Mouse (Mus musculus) cerebellum, adult 11 months (tissue): ENCODE results near the gene Gadl1.

Experiments
- DNase-seq: peaks from one replicate; pipeline ENCODE4 v3.0.0; 2022

Gene Gadl1

DNA sequence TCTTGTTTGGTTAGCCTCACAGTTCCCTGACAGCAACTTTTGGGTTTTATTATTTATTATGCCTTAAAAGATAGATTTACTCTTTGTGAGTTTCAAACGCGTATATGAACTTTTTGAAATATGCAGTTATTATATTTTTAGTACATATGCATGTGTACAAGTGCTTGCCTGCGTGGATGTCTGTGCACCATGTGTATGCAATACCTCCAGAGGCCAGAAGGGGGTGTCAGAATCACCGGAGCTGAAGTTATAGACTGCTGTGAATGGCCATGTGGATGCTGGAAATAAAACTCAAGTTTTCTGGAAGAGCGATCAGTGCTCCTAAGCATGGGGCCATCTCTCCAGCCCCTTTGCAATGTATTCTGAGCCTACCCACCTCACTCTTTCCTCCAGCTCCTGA lies 28.7 kb downstream of the Gadl1 start:
- DNase-seq = no peak

- DNase-seq = no peak
Observed at GRCm38 (mm10) chr9:115939420-115939819, 30.2 kb downstream of the Gadl1 start.

DNA sequence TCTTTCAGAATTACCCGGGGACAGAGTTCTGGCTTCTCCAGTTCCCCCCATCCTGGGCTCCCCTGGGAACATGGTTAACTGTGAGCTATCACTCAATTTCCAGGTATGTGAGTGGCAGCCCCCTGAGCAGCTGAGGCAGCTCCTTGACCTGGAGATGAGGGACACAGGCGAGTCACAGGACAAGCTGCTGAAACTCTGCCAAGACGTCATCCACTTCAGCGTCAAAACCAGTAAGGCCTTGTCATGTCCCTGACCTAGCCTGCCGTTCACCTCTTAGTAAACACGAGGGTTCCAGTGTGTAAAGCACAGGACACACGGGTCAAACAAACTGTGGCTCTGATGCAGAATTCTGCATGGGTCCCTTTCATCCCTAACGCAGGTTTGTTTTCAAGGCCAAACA lies 31.9 kb downstream of the Gadl1 start:
- no peak for DNase-seq

DNA sequence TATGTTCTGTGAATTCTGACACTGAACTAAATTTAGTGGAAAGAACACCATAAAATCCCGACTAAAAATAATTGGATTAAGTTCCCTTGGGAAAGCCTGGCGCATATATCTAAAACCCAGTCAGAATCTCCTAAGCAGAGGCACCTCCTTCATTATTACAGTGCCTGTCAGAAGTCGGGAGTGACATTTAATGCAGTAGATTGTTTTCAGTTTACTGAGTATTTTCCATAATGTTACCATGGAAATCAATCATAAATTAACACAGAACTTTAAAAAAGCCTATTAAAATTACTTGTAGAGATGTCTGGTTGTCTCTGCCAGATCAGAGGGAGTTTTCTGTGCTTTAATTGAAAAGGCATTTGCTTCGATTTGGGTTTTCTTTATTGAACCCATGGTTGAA lies 33.2 kb downstream of the Gadl1 start:
- no peak for DNase-seq

DNA sequence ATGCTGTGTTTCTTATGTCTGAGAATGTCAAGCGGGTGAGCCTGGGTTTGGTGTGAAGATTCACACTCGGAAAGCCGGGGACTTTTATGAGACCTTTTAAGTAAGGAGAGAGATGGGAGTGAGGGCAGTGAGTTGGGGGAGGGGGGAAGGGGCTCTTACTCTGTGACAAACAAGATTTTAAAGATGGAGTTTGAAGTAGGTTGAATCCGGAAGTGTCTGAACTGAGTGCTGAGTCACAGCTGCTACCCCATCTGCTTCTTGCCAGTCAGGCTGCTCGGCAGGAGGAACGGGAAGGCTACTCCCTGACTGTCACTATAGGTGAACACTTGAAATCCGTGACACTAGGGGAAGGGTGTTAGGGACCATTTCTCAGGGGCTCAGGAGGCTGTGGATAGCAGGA lies 33.7 kb downstream of the Gadl1 start:
- no peak for DNase-seq

DNA sequence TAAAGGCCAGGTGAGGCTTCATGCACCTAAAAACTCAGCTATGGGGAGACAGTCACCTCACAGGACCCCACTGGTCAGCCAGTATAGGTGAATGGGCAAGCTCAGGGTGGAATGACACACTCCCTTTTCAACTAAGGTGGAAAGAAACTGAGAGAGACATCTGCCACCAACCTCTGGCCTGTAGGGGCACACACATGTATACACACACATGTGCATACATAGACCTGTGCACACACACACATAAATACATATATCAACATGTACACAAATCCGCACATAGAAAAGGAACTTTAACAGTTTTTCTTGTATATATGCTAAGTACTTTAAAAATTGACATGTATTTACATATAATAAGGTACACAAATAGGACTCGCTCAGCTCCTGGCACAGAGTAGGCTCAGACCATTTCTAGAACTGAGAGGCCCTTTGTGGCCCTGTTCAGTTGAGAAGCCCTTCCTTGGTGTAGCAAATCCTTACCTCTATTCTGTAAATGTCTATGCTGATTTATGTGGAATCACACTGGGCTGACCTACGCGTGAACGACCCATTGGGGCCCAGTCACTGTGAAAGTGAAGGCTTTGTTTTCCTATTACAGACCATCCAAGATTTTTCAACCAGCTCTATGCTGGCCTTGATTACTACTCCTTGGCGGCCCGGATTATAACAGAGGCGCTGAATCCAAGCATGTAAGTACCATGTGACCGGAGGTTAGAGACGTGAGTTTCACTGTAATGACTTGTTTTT lies 34.5 kb downstream of the Gadl1 start:
- no peak for DNase-seq

DNA sequence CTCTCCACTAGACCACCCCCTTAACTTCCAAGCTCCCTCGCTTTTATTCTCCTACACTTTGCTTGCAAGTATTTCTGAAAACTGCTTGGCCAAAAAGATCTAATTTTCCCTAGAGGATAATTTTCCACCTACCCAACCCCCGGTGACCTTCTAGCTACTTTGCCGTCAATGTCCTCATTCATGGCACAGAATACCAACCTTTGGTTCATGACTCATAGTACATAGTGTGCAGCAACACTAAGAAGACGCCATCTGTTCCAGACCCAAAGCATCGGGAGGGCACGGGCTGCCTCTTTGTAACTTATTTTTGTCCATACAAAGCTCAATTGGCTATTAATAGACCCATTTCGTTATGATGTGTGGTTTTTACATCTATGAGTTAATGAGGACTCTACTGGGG lies 55.8 kb downstream of the Gadl1 start:
- no peak for DNase-seq

- no peak for DNase-seq
Observed at GRCm38 (mm10) chr9:115966116-115966515, 56.9 kb downstream of the Gadl1 start.

DNA sequence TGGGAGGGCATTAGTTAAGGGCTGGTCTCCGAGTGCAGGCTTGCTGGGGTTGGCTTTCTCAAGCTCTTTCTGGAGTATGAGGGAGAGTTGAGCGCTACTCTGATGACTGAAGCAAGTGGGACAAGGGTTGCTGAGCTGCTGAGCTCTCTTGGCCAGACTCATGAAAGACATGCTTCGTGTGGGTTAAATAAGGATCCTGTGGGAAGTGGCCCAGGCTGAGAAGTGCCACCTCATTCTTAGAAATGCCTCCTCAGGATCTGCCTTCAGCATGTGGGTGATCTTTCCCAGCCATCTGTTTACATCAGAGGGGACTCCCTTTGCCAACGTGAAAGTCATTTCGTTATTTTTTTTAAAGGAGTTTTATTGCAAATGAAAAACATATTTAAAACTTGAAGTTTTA lies 57.5 kb downstream of the Gadl1 start:
- DNase-seq = no peak

DNA sequence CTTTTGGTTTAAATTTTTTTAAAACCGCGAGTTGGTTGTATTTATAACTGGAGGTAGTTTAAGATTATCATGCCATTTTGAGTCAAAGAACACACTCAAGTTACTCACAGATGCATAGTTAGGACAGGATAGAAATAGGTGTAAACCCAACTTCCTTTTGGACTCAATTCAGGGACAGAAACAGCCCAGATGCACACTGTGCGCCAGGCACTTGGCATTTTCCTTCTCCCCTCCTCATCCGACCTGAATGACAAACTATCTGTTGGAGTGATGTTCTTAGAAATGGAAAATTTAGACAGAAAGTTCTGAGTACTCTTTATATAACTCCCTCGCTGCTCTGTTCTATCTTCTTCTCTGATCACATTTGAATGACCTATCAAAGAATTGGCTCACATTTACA lies 58.4 kb downstream of the Gadl1 start:
- no peak for DNase-seq

DNA sequence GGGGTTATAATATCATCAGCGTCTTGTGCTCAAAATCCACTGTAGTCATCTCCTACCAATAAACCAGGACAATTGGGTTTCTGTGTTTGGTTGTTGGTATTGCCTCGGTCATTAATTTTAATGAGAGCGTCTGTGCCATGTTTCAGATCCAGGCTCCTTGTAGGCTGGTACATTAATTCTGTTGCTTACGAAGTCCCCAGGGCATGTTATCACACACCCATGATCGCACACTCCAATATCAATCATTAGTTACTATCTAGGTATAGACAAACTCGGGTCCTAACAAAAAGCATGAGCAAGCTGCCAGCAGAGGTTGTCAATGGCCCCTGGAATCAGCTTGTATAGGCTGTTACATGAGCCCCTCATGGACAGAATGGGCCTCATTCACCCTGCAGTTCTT lies 67.6 kb downstream of the Gadl1 start:
- DNase-seq = no peak

DNA sequence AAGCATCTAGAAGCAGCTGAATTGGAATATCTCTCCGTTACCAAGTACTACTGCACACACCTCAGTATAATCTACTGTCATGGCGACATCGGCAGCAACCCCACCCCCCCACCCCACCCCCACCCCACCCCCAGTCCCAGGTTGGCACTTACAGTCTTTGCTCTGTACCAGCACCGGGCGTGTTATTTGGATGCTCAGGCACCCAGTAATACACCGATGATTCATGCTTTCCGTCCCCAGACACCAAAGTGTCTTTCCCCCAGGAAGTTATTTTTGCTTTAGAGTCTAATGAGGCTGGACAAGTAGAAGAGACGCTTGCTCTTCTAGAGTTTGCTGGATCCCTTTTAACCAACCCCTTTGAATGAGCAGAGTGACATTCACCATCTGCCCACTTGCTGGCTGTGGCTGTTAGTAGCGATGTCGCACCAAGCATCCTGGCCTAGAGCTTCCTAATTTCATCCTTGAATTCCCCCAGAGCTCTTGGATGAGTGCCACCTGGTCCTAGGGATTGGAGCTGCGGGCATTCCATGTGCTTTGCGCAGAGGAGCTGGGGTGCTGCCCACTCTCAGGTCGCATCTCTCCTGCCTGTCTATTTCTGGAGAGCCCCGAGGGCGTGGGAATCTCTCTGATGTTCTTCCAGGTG lies 68.5 kb downstream of the Gadl1 start:
- DNase-seq = peak; percentile 78

- no peak for DNase-seq
Observed at GRCm38 (mm10) chr9:115978478-115978877, 69.2 kb downstream of the Gadl1 start.

DNA sequence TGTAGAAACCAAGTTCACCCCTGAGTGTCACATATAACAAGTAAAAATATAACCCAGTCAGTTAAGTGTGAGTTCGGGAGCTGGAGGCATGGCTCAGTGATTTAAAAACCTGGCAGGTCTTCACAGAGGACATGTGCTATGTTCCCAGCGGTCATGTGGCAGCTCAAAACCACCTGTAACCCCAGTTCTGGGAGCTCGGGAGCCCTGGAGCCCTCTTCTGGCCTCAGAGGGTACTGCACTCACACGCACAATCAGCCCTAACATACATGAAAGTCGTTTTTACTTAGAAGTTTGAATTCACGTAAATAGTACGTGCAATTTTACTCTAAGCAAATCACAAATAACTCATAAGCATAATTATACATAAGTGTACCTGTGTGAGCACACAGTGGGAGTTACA lies 81.4 kb downstream of the Gadl1 start:
- no peak for DNase-seq

DNA sequence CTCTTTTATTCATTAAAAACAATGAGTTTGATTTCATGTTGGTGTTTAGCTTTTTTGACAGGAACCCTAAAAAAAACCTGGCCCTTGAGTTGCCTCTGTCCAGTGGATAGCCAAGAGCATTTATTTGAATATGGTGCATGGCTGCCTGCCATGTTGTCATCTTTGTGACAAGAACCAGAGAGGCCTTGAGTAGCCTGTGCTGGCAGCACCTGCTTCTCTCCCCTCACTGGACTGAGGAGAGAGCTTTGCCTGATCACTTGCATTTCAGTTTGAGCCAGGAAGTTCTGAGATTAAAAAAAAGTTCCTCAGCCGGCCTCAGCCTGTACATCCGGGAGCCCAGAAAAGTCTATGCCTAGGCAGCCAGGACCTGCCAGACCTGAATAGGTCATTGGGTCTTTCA lies 85.5 kb downstream of the Gadl1 start:
- DNase-seq = no peak

DNA sequence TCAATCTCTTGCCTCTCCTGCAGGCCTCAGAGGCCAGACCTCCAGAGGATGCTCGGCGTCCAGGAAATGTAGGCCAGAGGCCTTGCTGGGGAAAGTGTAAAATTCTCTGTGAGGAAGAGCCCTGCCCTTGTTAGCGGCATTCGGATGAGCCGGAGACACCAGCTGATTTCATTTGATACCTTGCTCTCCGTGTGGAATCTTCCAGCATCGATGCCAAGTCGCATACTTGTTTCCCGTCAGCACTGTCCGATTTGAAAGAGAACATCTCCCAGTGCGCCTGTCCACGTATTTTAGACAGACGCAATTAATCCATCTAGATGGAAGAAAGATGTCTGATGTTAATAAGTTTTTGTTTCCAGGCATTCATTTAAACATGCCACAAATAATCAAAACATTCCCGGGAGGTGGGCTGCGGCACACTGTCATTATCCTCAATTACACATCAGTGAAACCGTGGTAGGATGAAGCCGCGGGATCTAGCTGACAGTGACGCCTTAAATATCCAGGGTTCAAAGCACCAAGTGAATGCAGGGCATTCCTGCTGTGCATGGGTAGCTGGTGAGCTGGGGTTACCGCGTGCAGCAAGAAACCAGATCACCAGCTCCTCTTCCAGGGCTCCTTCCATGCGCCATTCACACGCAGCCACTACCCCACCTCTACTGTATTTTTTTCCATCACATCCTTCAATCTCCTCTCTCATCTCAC lies 86.8 kb downstream of the Gadl1 start:
- no peak for DNase-seq

GRCm38 (mm10) chr9:115998383-115998782 lies 89.1 kb downstream of the Gadl1 start:
- no peak for DNase-seq

DNA sequence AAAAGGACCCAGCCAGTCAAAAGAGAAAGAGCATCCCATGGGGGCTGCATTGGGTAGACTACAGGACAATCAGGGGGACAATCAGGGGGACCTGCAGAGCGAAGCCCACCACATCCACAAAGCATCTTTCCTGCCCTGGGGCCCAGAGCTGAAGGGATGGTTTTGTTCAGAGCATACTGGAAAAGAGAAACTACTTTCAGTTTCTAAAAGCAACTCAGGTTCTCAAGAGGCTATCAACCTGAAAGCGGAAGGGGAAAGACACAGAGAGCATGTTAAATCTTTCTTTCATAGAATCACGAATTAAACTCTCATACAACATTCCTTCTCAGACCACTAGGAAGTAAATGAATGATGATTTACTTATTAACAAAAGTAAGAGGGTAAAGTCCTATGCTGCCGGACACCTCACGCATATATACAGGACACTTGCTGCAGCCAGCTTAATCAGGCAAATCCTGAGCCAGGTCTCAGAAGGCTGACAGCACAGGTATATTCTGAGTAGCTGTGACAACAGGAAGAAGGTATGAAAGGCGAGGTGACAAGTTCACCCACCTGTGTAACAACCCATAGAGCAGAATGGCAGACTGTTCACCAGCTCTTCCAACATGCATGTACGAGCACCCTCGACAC lies 90.2 kb downstream of the Gadl1 start:
- DNase-seq = no peak

DNA sequence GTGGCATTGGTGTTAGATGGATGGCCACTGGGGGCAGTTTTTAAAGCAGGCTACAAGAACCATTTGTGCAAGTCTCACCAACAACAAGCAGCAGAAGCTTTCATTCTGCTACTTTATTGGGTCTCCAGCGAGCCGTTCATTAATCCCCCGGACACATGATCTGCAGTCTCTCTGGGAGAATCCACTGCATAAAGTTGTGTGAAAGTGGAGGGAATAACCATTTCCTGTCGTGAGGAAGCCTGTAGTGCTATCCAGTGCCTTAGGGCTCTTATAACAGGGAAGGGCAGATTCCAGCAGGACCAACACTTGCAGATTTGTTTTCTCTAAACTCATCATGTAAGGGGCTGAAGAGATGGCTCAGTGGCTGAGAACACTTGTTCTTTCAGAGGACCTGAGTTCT lies 104.7 kb downstream of the Gadl1 start:
- no peak for DNase-seq

GRCm38 (mm10) chr9:116016221-116016620 lies 107.0 kb downstream of the Gadl1 start:
- DNase-seq = no peak

DNA sequence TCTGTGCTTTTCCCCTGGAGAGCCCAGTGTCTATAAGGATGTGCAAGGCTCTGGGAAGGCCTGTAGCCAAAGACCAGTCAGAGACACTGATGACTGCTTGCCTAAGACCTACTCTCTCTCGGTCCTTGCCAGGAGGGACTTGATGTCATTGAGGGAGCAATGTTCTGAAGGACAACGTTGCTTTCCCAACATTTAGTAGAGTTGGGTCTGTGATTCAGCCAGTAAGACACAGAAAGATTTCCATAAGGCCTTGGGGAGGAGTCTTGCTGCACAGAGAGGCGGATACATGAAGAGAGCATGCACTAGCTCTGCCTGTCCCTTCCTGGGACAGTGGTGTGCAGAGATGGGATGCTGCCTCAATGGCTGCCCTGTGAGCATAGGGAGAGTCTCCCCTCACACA lies 107.8 kb downstream of the Gadl1 start:
- no peak for DNase-seq

DNA sequence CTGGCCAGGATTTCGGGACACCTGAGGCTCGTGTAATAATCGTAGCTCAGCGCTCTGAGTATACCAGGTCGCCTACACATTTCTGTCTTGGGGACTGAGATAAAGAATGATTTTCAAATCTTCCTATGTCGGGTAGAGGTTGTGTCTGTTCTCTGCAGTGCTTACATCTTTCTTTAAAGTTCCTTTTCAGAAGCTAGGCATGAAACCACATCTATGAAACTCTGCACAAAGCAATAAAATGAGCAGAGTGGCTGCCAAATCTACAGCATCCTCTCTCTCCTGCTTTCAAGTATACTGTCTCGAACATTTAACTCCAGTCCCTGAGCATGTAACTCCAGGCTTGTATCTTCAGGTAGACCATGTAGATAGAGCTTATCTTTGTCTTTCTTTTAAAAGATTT lies 109.3 kb downstream of the Gadl1 start:
- DNase-seq = no peak

DNA sequence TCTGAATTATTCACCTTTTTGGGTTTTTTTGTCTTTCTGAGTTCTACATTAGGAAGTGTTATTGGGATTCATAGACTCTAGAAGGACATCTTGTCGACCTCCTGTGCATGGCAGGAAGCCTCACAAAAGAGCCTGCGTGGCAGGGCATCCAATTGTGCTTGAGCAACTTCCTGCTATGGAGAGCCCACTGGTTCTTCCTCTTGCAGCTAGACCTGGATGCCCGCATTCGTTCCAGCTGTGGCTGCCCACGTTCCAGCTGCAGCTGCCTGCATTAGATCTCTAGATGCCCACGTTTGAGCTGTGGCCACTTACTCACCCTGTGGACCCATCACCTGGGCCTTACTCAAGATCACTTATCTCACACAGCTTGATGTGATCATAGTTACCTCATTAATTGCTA lies 116.1 kb downstream of the Gadl1 start:
- no peak for DNase-seq

- no peak for DNase-seq
Observed at GRCm38 (mm10) chr9:116029076-116029475, 119.8 kb downstream of the Gadl1 start.
